Comparison of ENCODE assay signal across 15 mouse cellular contexts in genomic region chr6:50237963-50238362, GRCm38 (mm10).
"Had no signal": no experiment of that assay in that cellular context is flagged by ENCODE, and none has a peak within 500 bp of the region (broad histone marks: within the 10 kb centered on the region; RNA-seq: fewer than 3 reads in every experiment).

No protein-coding gene starts in this region.

- H3K27me3 ChIP-seq: neural tube, embryonic 15.5 days; stomach, embryonic 15.5 days had no signal

- H3K4me1 ChIP-seq: neural tube, embryonic 15.5 days; stomach, embryonic 15.5 days had no signal

- H3K9ac ChIP-seq: neural tube, embryonic 15.5 days; stomach, embryonic 15.5 days had no signal

- H3K4me3 ChIP-seq: neural tube, embryonic 15.5 days; stomach, embryonic 15.5 days had no signal

- DNase-seq: retina, postnatal 1 day; right cerebral cortex, adult 18-20 months; right cerebral cortex, postnatal 14 days; right cerebral cortex, postnatal 25 days; right cerebral cortex, postnatal 4 days; spleen, adult 18-20 months; thymus, adult 18-20 months; thymus, adult 2 months; thymus, postnatal 14 days; thymus, postnatal 25 days; thymus, postnatal 36 days; thymus, postnatal 4 days had no signal

- H3K27ac ChIP-seq: neural tube, embryonic 15.5 days; stomach, embryonic 15.5 days; stomach, postnatal 0 days had no signal

- H3K36me3 ChIP-seq: neural tube, embryonic 15.5 days; stomach, embryonic 15.5 days had no signal

- H3K9me3 ChIP-seq: neural tube, embryonic 15.5 days; stomach, embryonic 15.5 days had no signal

- H3K4me2 ChIP-seq: neural tube, embryonic 15.5 days; stomach, embryonic 15.5 days had no signal
